Mouse (Mus musculus): ENCODE measurements around the gene Gdf11.

Gdf11 gene

GRCm38 (mm10) chr10:128895952-128896693, 4.6 kb upstream of the Gdf11 start:
- in situ Hi-C loops (cut with MboI; ENCODE audit: low sequenced_read_pairs): no loop called here

DNA sequence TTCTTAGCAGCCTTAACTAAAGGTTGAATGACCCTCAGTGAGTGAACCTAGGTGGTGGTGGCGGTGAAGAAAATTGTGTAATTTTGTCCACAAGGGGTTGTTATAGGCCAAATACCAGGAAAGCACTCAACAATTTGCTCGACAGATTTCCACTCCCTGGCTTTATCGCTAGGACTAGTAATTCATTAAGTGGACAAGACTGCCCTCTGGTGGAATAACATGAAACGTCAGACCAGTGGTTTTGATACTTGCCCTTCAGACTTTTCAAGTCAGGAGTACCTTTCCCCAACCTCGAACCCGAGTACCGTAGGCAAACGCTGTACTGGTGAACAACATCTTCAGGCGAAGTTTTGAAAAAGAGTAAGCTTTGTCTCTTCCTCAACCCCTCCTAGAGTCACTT, 3.9 kb upstream of the Gdf11 start:
- in situ Hi-C loops (cut with MboI; ENCODE audit: low sequenced_read_pairs): no loop called here

GRCm38 (mm10) chr10:128892246-128892645, 728 bp upstream of the Gdf11 start:
- in situ Hi-C loops (cut with MboI; ENCODE audit: low sequenced_read_pairs): loop anchor here (5.0 kb wide), 1 partner anchor 50 kb away; no protein-coding TSS in a partner anchor

- in situ Hi-C loops (cut with MboI; ENCODE audit: low sequenced_read_pairs): loop anchor here (5.0 kb wide), 1 partner anchor 48 kb away; no protein-coding TSS in a partner anchor
These were observed 879 bp downstream of the Gdf11 start for GRCm38 (mm10) chr10:128890383-128891295.

DNA sequence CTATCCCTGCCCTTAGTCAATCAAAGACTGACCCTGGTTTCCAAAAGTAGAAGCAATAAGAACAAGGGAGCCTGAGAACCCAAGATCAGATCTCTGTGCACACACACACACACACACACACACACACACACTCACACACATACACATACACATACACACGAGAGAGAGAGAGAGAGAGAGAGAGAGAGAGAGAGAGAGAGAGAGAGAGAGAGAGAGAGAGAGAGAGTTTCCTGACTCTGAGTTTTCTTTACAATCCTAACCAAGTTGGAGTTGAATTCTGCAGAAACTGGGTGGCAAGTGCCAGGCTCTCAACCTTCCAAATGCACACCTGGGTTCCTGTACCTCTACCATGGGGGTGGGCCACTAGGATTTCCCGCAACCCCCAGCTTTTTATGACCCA, 1.7 kb downstream of the Gdf11 start:
- in situ Hi-C loops (cut with MboI; ENCODE audit: low sequenced_read_pairs): loop anchor here (5.0 kb wide), 1 partner anchor 48 kb away; no protein-coding TSS in a partner anchor

DNA sequence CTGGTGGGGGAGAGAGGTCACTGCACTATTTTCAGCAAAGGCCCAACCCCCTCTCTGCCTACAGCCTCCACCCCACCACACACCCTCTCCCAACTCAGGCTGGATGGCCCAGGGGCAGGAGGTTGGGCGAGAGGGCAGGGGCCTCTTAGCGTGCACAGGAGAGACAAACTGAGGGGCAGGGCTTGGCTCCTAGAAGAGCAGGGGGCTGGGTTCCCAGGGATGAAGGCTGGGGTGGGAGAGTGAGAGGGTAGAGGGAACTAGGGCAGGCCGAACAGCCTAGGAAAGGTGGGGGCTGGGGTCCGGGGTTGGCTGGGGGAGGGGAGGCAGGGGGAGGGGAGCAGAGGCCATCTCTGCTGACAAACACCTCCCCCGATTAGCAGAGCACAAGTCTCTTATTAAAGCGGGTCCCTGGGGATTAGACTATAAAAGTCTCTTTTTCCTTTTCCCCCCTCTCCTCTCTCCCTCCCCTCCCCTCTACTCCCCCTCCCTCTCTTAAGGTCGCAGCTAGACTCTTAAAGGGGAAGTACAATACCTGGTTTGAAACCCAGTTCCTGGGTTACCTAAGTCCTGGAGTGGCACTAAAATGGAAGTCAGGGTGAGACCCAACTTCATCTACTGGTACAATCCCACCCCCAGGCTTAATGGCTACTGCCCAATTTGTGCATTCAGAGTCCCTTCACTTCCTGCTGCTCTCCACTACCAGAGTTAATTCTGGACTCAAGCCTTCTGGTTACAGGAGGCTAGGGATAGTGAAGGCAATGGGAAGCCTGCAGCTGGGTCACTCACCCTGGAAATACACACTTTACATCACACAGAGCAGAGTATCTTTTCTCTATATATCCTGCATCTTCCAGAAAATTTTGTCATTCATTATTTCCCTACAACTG, 2.3 kb downstream of the Gdf11 start:
- in situ Hi-C loops (cut with MboI; ENCODE audit: low sequenced_read_pairs): no loop called here

- in situ Hi-C loops (cut with MboI; ENCODE audit: low sequenced_read_pairs): no loop called here
These were observed 9.5 kb downstream of the Gdf11 start for GRCm38 (mm10) chr10:128882067-128882466.

DNA sequence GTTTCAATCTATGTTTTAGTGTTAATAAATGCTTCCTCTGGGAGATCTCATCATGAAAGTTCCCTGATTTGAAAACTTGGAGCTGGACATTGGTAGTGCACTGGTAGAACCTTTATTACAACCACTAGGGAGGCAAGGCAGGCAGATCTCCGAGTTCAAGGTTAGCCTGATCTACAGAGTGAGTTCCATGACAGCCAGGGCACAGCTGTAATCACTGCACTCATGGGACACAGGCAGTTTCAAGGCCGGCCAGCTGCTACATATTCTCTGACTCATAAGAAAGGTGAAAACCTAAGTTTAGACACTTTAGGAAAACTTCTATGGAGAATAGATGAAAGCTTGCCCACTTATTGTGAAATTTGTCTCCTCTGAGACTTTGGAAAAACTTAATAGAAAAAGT, 12.7 kb downstream of the Gdf11 start:
- in situ Hi-C loops (cut with MboI; ENCODE audit: low sequenced_read_pairs): no loop called here

DNA sequence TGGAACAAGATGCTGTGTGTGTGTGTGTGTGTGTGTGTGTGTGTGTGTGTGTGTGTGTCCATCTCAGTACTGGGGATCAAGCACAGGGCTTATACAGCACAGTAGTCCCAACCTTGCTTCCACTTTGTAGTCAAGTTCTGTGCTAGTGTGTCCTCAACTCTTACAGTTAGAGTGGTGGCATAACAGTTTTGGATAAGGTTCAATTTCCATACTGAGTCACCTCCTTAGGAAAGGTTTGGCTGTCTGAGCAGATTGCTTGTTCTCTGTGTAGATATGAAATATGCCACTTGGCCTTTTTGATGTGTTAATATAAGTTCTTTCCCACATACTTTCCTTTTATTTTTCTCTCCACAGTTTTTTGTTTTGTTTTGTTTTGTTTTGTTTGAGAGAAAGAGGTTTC, 13.2 kb downstream of the Gdf11 start:
- in situ Hi-C loops (cut with MboI; ENCODE audit: low sequenced_read_pairs): no loop called here

GRCm38 (mm10) chr10:128870341-128870740, 21.2 kb downstream of the Gdf11 start:
- in situ Hi-C loops (cut with MboI; ENCODE audit: low sequenced_read_pairs): no loop called here

GRCm38 (mm10) chr10:128866518-128866917, 25.0 kb downstream of the Gdf11 start:
- in situ Hi-C loops (cut with MboI; ENCODE audit: low sequenced_read_pairs): no loop called here

- in situ Hi-C loops (cut with MboI; ENCODE audit: low sequenced_read_pairs): no loop called here
These were observed 25.5 kb downstream of the Gdf11 start for GRCm38 (mm10) chr10:128866042-128866441.

DNA sequence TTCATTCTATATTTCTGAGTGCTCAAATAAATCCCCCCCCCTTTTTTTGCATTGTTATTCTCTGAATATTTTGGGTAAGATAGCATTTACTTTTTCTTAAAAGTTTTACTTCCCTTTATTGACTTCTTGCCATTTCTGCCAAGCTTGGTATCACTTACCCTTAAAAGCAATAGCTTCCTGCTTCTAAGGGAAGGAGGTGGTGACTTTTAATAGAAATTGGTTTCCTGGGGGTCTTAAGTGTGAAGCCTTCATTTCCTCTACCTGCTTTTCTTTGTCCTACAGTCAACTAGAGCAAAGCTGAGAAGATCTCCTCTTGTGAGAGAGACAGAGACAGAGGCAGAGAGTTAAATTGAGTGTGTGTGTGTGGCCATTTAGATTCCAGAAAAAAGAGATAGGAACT, 30.3 kb downstream of the Gdf11 start:
- in situ Hi-C loops (cut with MboI; ENCODE audit: low sequenced_read_pairs): no loop called here

DNA sequence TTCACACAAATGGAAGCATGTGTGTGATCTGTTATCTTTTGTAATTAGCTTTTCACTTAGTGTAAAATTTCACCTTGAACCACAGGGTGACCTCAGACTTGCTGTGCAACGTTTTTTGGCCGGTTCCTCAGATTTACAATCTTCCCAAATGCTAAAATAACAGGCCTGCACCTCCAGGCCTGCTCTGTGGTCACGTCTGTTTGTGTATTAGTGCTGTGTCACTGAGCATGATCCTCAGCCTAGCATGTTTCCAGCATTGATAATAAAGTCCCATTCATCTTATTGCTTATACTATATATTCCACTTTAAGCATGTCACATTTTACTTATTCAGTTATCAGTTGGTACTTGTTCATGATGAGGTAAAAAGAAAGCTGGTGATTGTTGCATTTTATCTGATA, 41.2 kb downstream of the Gdf11 start:
- in situ Hi-C loops (cut with MboI; ENCODE audit: low sequenced_read_pairs): no loop called here

DNA sequence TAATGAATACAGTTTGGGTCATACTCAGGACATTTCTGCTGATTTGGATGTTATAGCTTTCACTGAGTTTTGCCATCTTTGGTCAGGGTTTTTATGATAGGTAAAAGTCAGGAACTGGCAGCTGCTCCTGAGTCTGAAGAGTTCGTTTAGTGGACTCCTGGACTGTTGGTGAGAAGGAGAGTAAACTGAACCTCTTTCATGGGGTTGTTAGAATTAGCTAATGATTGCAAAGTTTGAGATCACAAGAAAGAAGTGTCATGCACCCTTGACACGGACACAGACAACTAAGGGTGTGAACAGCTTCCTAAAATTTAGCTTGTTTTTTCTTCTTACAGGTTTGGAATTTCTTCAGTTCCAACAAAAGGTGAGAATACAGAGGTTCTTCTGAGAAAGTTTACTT, 43.1 kb downstream of the Gdf11 start:
- in situ Hi-C loops (cut with MboI; ENCODE audit: low sequenced_read_pairs): no loop called here

- in situ Hi-C loops (cut with MboI; ENCODE audit: low sequenced_read_pairs): no loop called here
These were observed 44.9 kb downstream of the Gdf11 start for GRCm38 (mm10) chr10:128846664-128847063.

- in situ Hi-C loops (cut with MboI; ENCODE audit: low sequenced_read_pairs): no loop called here
These were observed 46.0 kb downstream of the Gdf11 start for GRCm38 (mm10) chr10:128845516-128845915.

DNA sequence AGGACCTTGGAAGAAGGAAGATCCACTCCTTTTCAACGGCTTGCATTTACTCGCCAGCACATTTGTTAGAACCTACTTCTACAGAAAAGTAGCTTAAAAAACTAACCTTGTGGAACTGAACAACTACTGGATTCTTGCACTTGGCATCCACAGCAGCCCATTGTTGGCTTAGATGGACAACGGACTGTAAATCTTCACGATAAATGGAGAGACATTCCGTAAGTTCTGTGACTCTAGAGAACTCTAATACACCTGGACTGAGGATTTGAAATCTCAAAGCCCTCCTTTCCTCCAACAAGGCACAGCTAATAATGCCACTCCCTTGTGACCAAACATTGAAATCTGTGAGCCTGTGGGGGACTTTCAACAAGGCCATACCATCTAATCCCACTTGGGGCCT, 48.3 kb downstream of the Gdf11 start:
- in situ Hi-C loops (cut with MboI; ENCODE audit: low sequenced_read_pairs): loop anchor here (5.0 kb wide), 1 partner anchor 49 kb away; the partner anchor contains the start of gene Gdf11

DNA sequence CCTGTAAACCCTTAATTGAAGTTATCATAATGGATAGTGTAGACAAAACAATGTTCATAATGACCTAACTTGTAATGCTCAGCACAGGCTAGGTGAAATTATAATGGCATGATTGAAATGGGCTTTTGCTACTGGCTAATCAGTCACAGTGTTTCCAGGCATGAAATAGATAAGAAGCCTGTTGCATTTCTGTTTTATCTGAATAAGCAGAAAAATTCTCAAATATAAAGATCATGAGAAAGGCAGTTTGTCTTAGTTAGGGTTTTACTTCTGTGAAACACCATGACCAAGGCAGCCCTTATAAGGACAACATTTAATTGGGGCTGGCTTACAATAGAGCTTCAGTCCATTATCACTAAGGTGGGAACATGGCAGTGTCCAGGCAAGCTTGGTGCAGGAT, 50.9 kb downstream of the Gdf11 start:
- in situ Hi-C loops (cut with MboI; ENCODE audit: low sequenced_read_pairs): loop anchor here (5.0 kb wide), 1 partner anchor 52 kb away; the partner anchor contains the start of gene Gdf11

- in situ Hi-C loops (cut with MboI; ENCODE audit: low sequenced_read_pairs): no loop called here
These were observed 52.1 kb downstream of the Gdf11 start for GRCm38 (mm10) chr10:128839434-128839833.

GRCm38 (mm10) chr10:128837400-128837799, 54.1 kb downstream of the Gdf11 start:
- in situ Hi-C loops (cut with MboI; ENCODE audit: low sequenced_read_pairs): no loop called here
